Comparison of ENCODE assay signal across 10 mouse cellular contexts in genomic region chr13:35119782-35120181, GRCm38 (mm10).
DNase-seq lines count a peak whose midpoint lies in the region; ATAC-seq and TF ChIP-seq lines count a peak whose summit lies in the region.
"Had no signal": no experiment of that assay in that cellular context is flagged by ENCODE, and none has a peak within 500 bp of the region (broad histone marks: within the 10 kb centered on the region; RNA-seq: fewer than 3 reads in every experiment).

No protein-coding gene starts in this region.

- H3K36me3 ChIP-seq in hindbrain, postnatal 0 days (ENCODE audit: insufficient read depth, low read length), result no peaks in the 10 kb centered on the region
- H3K36me3 ChIP-seq in hindbrain, embryonic 12.5 days, result no peaks in the 10 kb centered on the region
- H3K36me3 ChIP-seq in midbrain, postnatal 0 days (ENCODE audit: insufficient read depth, low read length), result no peaks in the 10 kb centered on the region
- no peaks in the 10 kb centered on the region for H3K36me3 ChIP-seq in midbrain, embryonic 13.5 days
- H3K36me3 ChIP-seq in stomach, postnatal 0 days (ENCODE audit: control insufficient read depth, insufficient read depth, low read length), result no peaks in the 10 kb centered on the region
- H3K36me3 ChIP-seq: embryonic facial prominence, embryonic 13.5 days; intestine, embryonic 15.5 days had no signal

- no peaks in the 10 kb centered on the region for H3K27me3 ChIP-seq in hindbrain, postnatal 0 days (ENCODE audit: insufficient read depth, low read length)
- H3K27me3 ChIP-seq in hindbrain, embryonic 12.5 days, result no peaks in the 10 kb centered on the region
- H3K27me3 ChIP-seq in midbrain, postnatal 0 days (ENCODE audit: insufficient read depth, low read length), result no peaks in the 10 kb centered on the region
- no peaks in the 10 kb centered on the region for H3K27me3 ChIP-seq in midbrain, embryonic 13.5 days
- H3K27me3 ChIP-seq in stomach, postnatal 0 days (ENCODE audit: control insufficient read depth, insufficient read depth, low read length), result no peaks in the 10 kb centered on the region
- H3K27me3 ChIP-seq: embryonic facial prominence, embryonic 13.5 days; intestine, embryonic 15.5 days had no signal

- H3K9ac ChIP-seq in hindbrain, postnatal 0 days (replicated peaks; ENCODE audit: low read length), result no peak overlapping the region
- H3K9ac ChIP-seq in hindbrain, embryonic 12.5 days, result no peak overlapping the region
- no peak overlapping the region for H3K9ac ChIP-seq in midbrain, postnatal 0 days (replicated peaks; ENCODE audit: low read length, poor library complexity, severe bottlenecking)
- no peak overlapping the region for H3K9ac ChIP-seq in midbrain, embryonic 13.5 days (replicated peaks)
- H3K9ac ChIP-seq in stomach, postnatal 0 days (ENCODE audit: low read length), result no peak overlapping the region
- H3K9ac ChIP-seq: embryonic facial prominence, embryonic 13.5 days; intestine, embryonic 15.5 days had no signal

- peak; percentile 60 for TF ChIP-seq CTCF in hindbrain, postnatal 0 days (IDR thresholded peaks at IDR 0.05; ENCODE audit: low read depth)
- peak; percentile 60 for TF ChIP-seq CTCF in midbrain, postnatal 0 days (IDR thresholded peaks at IDR 0.05)
- TF ChIP-seq CTCF in stomach, postnatal 0 days (IDR thresholded peaks at IDR 0.05; ENCODE audit: low read depth), result peak; percentile 69

- no peak overlapping the region for H3K4me3 ChIP-seq in hindbrain, postnatal 0 days (ENCODE audit: low read length)
- H3K4me3 ChIP-seq in hindbrain, embryonic 12.5 days, result no peak overlapping the region
- no peak overlapping the region for H3K4me3 ChIP-seq in midbrain, postnatal 0 days (ENCODE audit: low read depth, low read length)
- H3K4me3 ChIP-seq in midbrain, embryonic 13.5 days (replicated peaks), result no peak overlapping the region
- no peak overlapping the region for H3K4me3 ChIP-seq in stomach, postnatal 0 days (ENCODE audit: low read depth, low read length)
- H3K4me3 ChIP-seq: embryonic facial prominence, embryonic 13.5 days; intestine, embryonic 15.5 days had no signal

- H3K4me2 ChIP-seq in hindbrain, postnatal 0 days (ENCODE audit: low read depth, low read length), result no peak overlapping the region
- no peak overlapping the region for H3K4me2 ChIP-seq in hindbrain, embryonic 12.5 days (replicated peaks)
- no peak overlapping the region for H3K4me2 ChIP-seq in midbrain, postnatal 0 days (ENCODE audit: low read depth, low read length, poor library complexity, severe bottlenecking)
- no peak overlapping the region for H3K4me2 ChIP-seq in midbrain, embryonic 13.5 days (replicated peaks)
- no peak overlapping the region for H3K4me2 ChIP-seq in stomach, postnatal 0 days (replicated peaks; ENCODE audit: low read depth)
- H3K4me2 ChIP-seq: embryonic facial prominence, embryonic 13.5 days; intestine, embryonic 15.5 days had no signal

- ATAC-seq in hindbrain, postnatal 0 days, result no peak
- no peak for ATAC-seq in hindbrain, embryonic 12.5 days (ENCODE audit: low FRiP score)
- ATAC-seq in midbrain, postnatal 0 days (ENCODE audit: low FRiP score), result no peak
- ATAC-seq in midbrain, embryonic 13.5 days, result no peak
- ATAC-seq in activated CD4-positive, CD25-positive, alpha-beta regulatory T cell, adult 4 months, result peak; percentile 73
- no peak for ATAC-seq in stomach, postnatal 0 days (ENCODE audit: low FRiP score, low TSS enrichment)
- ATAC-seq: intestine, embryonic 15.5 days had no signal

- H3K9me3 ChIP-seq in hindbrain, postnatal 0 days (ENCODE audit: low read length), result no peaks in the 10 kb centered on the region
- no peaks in the 10 kb centered on the region for H3K9me3 ChIP-seq in hindbrain, embryonic 12.5 days (replicated peaks)
- H3K9me3 ChIP-seq in midbrain, postnatal 0 days (ENCODE audit: low read length), result no peaks in the 10 kb centered on the region
- H3K9me3 ChIP-seq in midbrain, embryonic 13.5 days, result no peaks in the 10 kb centered on the region
- no peaks in the 10 kb centered on the region for H3K9me3 ChIP-seq in stomach, postnatal 0 days (ENCODE audit: control insufficient read depth, low read length)
- H3K9me3 ChIP-seq: embryonic facial prominence, embryonic 13.5 days; intestine, embryonic 15.5 days had no signal

- no peak overlapping the region for H3K27ac ChIP-seq in hindbrain, postnatal 0 days
- no peak overlapping the region for H3K27ac ChIP-seq in hindbrain, embryonic 12.5 days
- no peak overlapping the region for H3K27ac ChIP-seq in midbrain, postnatal 0 days (ENCODE audit: low read depth, low read length)
- no peak overlapping the region for H3K27ac ChIP-seq in midbrain, embryonic 13.5 days
- H3K27ac ChIP-seq in stomach, postnatal 0 days (replicated peaks), result no peak overlapping the region
- H3K27ac ChIP-seq: embryonic facial prominence, embryonic 13.5 days; intestine, embryonic 15.5 days had no signal

- no peak for TF ChIP-seq EP300 in stomach, postnatal 0 days (optimal IDR thresholded peaks at IDR 0.05)

- DNase-seq in hindbrain, postnatal 0 days (ENCODE audit: low spot score), result peak; percentile 51
- peak; percentile 39 for DNase-seq in midbrain, postnatal 0 days (ENCODE audit: low spot score)
- DNase-seq in stomach, postnatal 0 days (ENCODE audit: low spot score), result no peak
- DNase-seq in urinary bladder, postnatal 10 days (ENCODE audit: low spot score), result no peak
- DNase-seq: adrenal gland, postnatal 10 days had no signal

- H3K4me1 ChIP-seq in hindbrain, postnatal 0 days (ENCODE audit: insufficient read depth, low read length), result no peaks in the 10 kb centered on the region
- H3K4me1 ChIP-seq in hindbrain, embryonic 12.5 days, result no peaks in the 10 kb centered on the region
- no peaks in the 10 kb centered on the region for H3K4me1 ChIP-seq in midbrain, postnatal 0 days (ENCODE audit: insufficient read depth, low read length)
- no peaks in the 10 kb centered on the region for H3K4me1 ChIP-seq in midbrain, embryonic 13.5 days (replicated peaks)
- H3K4me1 ChIP-seq in stomach, postnatal 0 days (replicated peaks; ENCODE audit: control insufficient read depth, insufficient read depth), result no peaks in the 10 kb centered on the region
- H3K4me1 ChIP-seq: embryonic facial prominence, embryonic 13.5 days; intestine, embryonic 15.5 days had no signal

- 20% methylated on average over 1 of the region's 1 CpGs for WGBS in hindbrain, postnatal 0 days
- 43% methylated on average over 1 of the region's 1 CpGs for WGBS in hindbrain, embryonic 12.5 days
- 28% methylated on average over 1 of the region's 1 CpGs for WGBS in midbrain, postnatal 0 days
- WGBS in midbrain, embryonic 13.5 days, result 37% methylated on average over 1 of the region's 1 CpGs
- 16% methylated on average over 1 of the region's 1 CpGs for WGBS in stomach, postnatal 0 days

Comparison
In these comparisons a context has a peak if more than half of its experiments do, and no peak if none do; other contexts are left out.
1. DNase-seq: peak in hindbrain, postnatal 0 days (single experiment) and midbrain, postnatal 0 days (single experiment); none in stomach, postnatal 0 days (single experiment) and urinary bladder, postnatal 10 days (single experiment).
2. Peak in every context shown above with its lines, with median percentiles within 50 percentile points of each other: CTCF ChIP-seq.